Mouse (Mus musculus) 3134 (cell line): Measurements from ENCODE around the gene Iqgap1.
"Not testable (repeated sequence)": the region's sequence is repeated elsewhere in the genome, so short reads cannot be mapped to it uniquely, and the experiment has no call there.

ENCODE experiments used
- DNase-seq: peaks from one replicate; pipeline ENCODE4 v3.0.0-alpha.2; 2011; ENCODE audit warnings: low spot score; ENCODE audit not compliant: insufficient read length; ENCODE audit errors: extremely low read depth

Gene Iqgap1

GRCm38 (mm10) chr7:80774615-80775447 is 50.9 kb downstream of the Iqgap1 start:
- DNase-seq: no peak

- DNase-seq: peak; percentile 55
Observed at GRCm38 (mm10) chr7:80773834-80774614, 51.8 kb downstream of the Iqgap1 start.

- no peak for DNase-seq
Observed at GRCm38 (mm10) chr7:80770466-80770865, 55.3 kb downstream of the Iqgap1 start.

- DNase-seq: no peak
Observed at GRCm38 (mm10) chr7:80766861-80767312, 58.9 kb downstream of the Iqgap1 start.

GRCm38 (mm10) chr7:80766072-80766471 is 59.7 kb downstream of the Iqgap1 start:
- DNase-seq: no peak

GRCm38 (mm10) chr7:80763864-80764437 is 61.8 kb downstream of the Iqgap1 start:
- no peak for DNase-seq

GRCm38 (mm10) chr7:80762297-80762696 is 63.5 kb downstream of the Iqgap1 start:
- DNase-seq: no peak

- DNase-seq: no peak
Observed at GRCm38 (mm10) chr7:80754086-80754485, 71.7 kb downstream of the Iqgap1 start.

- DNase-seq: peak; percentile 42
Observed at GRCm38 (mm10) chr7:80753613-80754012, 72.2 kb downstream of the Iqgap1 start.

- DNase-seq: no peak
Observed at GRCm38 (mm10) chr7:80749624-80750023, 76.2 kb downstream of the Iqgap1 start.

- DNase-seq: not testable (repeated sequence)
Observed at GRCm38 (mm10) chr7:80749109-80749508, 76.7 kb downstream of the Iqgap1 start.

- no peak for DNase-seq
Observed at GRCm38 (mm10) chr7:80747371-80747770, 78.4 kb downstream of the Iqgap1 start.

- no peak for DNase-seq
Observed at GRCm38 (mm10) chr7:80746166-80746761, 79.5 kb downstream of the Iqgap1 start.

GRCm38 (mm10) chr7:80745746-80746145 is 80.0 kb downstream of the Iqgap1 start:
- no peak for DNase-seq

GRCm38 (mm10) chr7:80745250-80745649 is 80.5 kb downstream of the Iqgap1 start:
- DNase-seq: no peak

- DNase-seq: no peak
Observed at GRCm38 (mm10) chr7:80743920-80744630, 81.7 kb downstream of the Iqgap1 start.

- DNase-seq: no peak
Observed at GRCm38 (mm10) chr7:80742671-80743070, 83.1 kb downstream of the Iqgap1 start.

- no peak for DNase-seq
Observed at GRCm38 (mm10) chr7:80740954-80741353, 84.8 kb downstream of the Iqgap1 start.

- no peak for DNase-seq
Observed at GRCm38 (mm10) chr7:80736199-80736598, 89.6 kb downstream of the Iqgap1 start.

- no peak for DNase-seq
Observed at GRCm38 (mm10) chr7:80732986-80733385, 92.8 kb downstream of the Iqgap1 start.
